Mouse (Mus musculus) brain, embryonic 14.5 days (tissue): ENCODE data around the gene Gm49383. TPM values are rescaled to one million over a fixed set of nuclear protein-coding genes. Genes with fewer than 3 reads are reported as not detected.

Experiments used
- DNase-seq: peaks from one replicate; pipeline ENCODE4 v3.0.0-alpha.2; 2011; ENCODE audit warnings: low read depth
- CTCF ChIP-seq: fragments of 200-500 bp; IDR thresholded peaks from 2 replicates; pipeline ENCODE4 v1.5.1; 2012; ENCODE audit warnings: inconsistent platforms, mild to moderate bottlenecking, moderate library complexity, borderline replicate concordance; ENCODE audit not compliant: insufficient read depth, insufficient read length; ENCODE audit errors: extremely low read depth
- POLR2A ChIP-seq: fragments of 200-500 bp; IDR thresholded peaks from 2 replicates; pipeline ENCODE4 v1.6.1; 2012; ENCODE audit warnings: mild to moderate bottlenecking, inconsistent platforms, borderline replicate concordance; ENCODE audit not compliant: poor library complexity, insufficient read depth, insufficient read length, severe bottlenecking; ENCODE audit errors: extremely low read depth
- polyA plus RNA-seq: library from polyadenylated mRNA; depleted of rRNA; stranded (reverse); fragments of >200 nt; gene quantifications from 2 replicates; pipeline ENCODE4 v1.2.3, GENCODE M21; 2012; rRNA removed

The Gm49383 gene
- polyA plus RNA-seq: 4.1 and 5.7 TPM in 2 replicates

- peak; percentile 96 for TF ChIP-seq POLR2A
- no peak for TF ChIP-seq CTCF
- DNase-seq: peak; percentile 93
These were observed at the start of gene Gm49383 for GRCm38 (mm10) chr12:69196444-69197377. Gene Gm49383 (minus strand): TSS chr12:69197104.

- peak; percentile 96 for TF ChIP-seq POLR2A
- TF ChIP-seq CTCF: no peak
- DNase-seq: peak; percentile 87
These were observed 45.0 kb upstream of the Gm49383 start for GRCm38 (mm10) chr12:69241771-69242431.

- no peak for DNase-seq
These were observed 44.5 kb upstream of the Gm49383 start for GRCm38 (mm10) chr12:69241405-69241770.

GRCm38 (mm10) chr12:69240876-69241275 lies 44.0 kb upstream of the Gm49383 start, which contains the start of gene Klhdc1:
Gene Klhdc1 (plus strand): TSS chr12:69241176.
- TF ChIP-seq POLR2A (no peak), CTCF (no peak)
- DNase-seq: no peak

More at GRCm38 (mm10) chr12:69241405-69241770, 44.5 kb upstream of the Gm49383 start:
- TF ChIP-seq POLR2A: no peak
- TF ChIP-seq CTCF: no peak

GRCm38 (mm10) chr12:69238284-69238683 lies 41.4 kb upstream of the Gm49383 start:
- no peak for TF ChIP-seq CTCF
- no peak for TF ChIP-seq POLR2A
- no peak for DNase-seq

GRCm38 (mm10) chr12:69235782-69236181 lies 38.9 kb upstream of the Gm49383 start:
- no peak for DNase-seq
- TF ChIP-seq CTCF: no peak
- no peak for TF ChIP-seq POLR2A

- TF ChIP-seq CTCF (no peak), POLR2A (no peak)
- DNase-seq: no peak
These were observed 32.3 kb upstream of the Gm49383 start for GRCm38 (mm10) chr12:69229251-69229650.

- DNase-seq: peak; percentile 92
- peak; percentile 55; the same call in 1 of the 2 replicates for TF ChIP-seq POLR2A
- no peak for TF ChIP-seq CTCF
These were observed 31.0 kb upstream of the Gm49383 start, which contains the start of gene Pole2 for GRCm38 (mm10) chr12:69227776-69228466. Gene Pole2 (minus strand): TSS chr12:69228195.

GRCm38 (mm10) chr12:69220613-69221277 lies 23.8 kb upstream of the Gm49383 start:
- TF ChIP-seq POLR2A: no peak
- no peak for TF ChIP-seq CTCF

GRCm38 (mm10) chr12:69216587-69216986 lies 19.7 kb upstream of the Gm49383 start:
- DNase-seq: no peak
- TF ChIP-seq POLR2A (no peak), CTCF (no peak)

More at GRCm38 (mm10) chr12:69220613-69221277, 23.8 kb upstream of the Gm49383 start:
- DNase-seq: no peak

GRCm38 (mm10) chr12:69215000-69215785 lies 18.3 kb upstream of the Gm49383 start:
- TF ChIP-seq CTCF (no peak), POLR2A (no peak)
- peak; percentile 49 for DNase-seq
